Mouse (Mus musculus): ENCODE measurements around the gene Ap1m2.
"Not testable (repeated sequence)": the region's sequence is repeated elsewhere in the genome, so short reads cannot be mapped to it uniquely, and the experiment has no call there.

Gene Ap1m2

DNA sequence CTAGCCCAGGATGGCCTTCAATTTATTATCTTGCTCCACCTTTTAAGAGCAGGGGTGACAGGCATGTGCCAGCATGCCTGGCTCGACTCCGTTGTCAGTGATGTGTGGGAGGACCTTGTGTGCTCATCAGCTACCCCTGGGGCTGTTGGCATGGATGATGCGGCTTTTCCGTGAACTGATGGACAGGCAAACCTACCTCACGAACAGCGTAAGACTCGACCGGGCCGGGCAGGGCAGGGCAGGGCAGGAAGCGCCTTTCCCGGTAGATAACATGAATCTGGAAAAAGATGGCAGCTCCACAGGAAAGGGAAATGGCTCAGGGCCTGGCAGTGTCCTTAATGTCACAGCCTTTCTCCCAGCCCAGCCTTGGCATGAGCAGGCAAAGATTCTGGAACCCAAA is 12.1 kb upstream of the Ap1m2 start:
- DNase-seq, result peak; percentile 36

GRCm38 (mm10) chr9:21322917-21323297 is 10.8 kb upstream of the Ap1m2 start:
- DNase-seq, result not testable (repeated sequence)

GRCm38 (mm10) chr9:21322211-21322916 is 10.2 kb upstream of the Ap1m2 start:
- no peak for DNase-seq

GRCm38 (mm10) chr9:21321513-21321835 is 9.3 kb upstream of the Ap1m2 start:
- DNase-seq, result peak; percentile 44

- peak; percentile 85 for DNase-seq
These were observed 8.7 kb upstream of the Ap1m2 start, which contains the start of gene Slc44a2 for GRCm38 (mm10) chr9:21320619-21321512. Gene Slc44a2, plus strand, starts transcription at chr9:21320698.

DNA sequence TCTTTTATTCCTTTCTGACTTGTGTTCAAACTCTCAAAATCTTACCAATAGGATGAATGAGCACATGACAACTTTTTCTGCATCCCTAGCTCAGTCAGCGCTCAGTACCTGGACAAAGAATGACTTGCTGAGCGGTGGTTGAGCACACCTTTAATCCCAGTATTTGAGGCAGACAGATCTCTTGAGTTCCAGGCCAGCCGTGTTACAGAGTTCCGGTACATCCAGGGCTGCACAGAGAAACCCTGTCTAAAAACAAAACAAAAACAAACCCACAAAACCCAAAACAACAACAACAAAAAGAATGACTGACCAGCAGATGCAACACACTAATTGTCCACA is 8.1 kb upstream of the Ap1m2 start:
- no peak for DNase-seq

DNA sequence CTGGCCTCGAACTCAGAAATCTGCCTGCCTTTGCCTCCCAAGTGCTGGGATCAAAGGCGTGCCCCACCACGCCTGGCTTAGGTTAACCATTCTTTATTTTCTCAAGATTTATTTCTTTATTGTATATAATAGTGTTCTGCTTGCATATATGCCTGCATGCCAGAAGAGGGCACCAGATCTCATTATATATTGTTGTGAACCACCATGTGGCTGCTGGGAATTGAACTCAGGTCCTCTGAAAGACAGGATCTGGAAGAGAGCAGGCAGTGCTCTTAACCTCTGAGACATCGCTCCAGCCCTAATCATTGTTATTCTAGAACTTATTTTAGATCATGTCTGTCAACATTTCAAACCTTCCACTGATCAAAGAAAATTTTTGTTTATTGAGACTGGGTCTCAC is 7.4 kb upstream of the Ap1m2 start:
- DNase-seq, result no peak

DNA sequence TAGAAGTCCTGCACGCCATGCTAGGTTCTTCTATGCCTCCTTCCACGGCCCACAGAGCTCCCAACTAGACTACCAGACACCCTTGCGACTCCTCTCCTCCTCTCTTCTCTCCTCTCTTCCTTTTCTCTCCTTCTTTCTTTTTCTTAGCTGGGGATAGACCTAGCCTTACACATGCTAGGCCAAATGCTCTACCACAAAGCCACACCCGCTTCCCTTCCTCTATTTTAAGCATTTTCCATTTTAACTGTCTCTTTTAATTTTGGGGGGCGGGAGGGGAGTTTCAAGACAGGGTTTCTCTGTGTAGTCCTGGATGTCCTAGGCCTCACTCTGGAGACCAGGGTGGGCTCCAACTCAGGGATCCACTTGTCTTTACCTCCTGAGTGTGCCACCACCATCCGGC is 6.7 kb upstream of the Ap1m2 start:
- DNase-seq, result no peak

- no peak for DNase-seq
These were observed 4.6 kb upstream of the Ap1m2 start for GRCm38 (mm10) chr9:21316696-21317095.

DNA sequence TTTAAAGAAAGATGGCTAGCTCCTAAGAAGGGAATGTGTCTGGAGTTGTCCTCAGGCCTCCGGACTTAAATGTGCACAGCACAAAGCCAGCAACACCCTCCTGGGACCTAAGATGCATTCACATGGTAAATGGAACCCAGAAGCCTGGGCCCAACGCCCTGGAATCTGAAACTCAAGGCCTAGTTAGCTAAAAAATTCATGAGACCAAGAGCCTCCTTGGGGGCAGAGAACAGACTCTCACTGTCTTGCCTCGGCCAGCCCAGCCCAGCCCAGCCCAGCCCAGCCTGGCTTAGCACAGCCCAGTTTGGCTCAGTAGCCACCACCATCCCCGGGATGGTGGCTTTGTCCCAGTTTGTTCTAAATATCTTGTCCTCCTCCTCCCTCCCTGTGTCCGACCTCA is 3.3 kb upstream of the Ap1m2 start:
- no peak for DNase-seq

- DNase-seq, result no peak
These were observed 2.4 kb upstream of the Ap1m2 start for GRCm38 (mm10) chr9:21314367-21315140.

- peak; percentile 85 for DNase-seq
These were observed 1.3 kb upstream of the Ap1m2 start for GRCm38 (mm10) chr9:21313394-21313793.

- no peak for DNase-seq
These were observed 442 bp downstream of the Ap1m2 start for GRCm38 (mm10) chr9:21311695-21312094.

GRCm38 (mm10) chr9:21309150-21309741 is 2.9 kb downstream of the Ap1m2 start:
- DNase-seq, result no peak

- no peak for DNase-seq
These were observed 7.1 kb downstream of the Ap1m2 start for GRCm38 (mm10) chr9:21305065-21305464.

DNA sequence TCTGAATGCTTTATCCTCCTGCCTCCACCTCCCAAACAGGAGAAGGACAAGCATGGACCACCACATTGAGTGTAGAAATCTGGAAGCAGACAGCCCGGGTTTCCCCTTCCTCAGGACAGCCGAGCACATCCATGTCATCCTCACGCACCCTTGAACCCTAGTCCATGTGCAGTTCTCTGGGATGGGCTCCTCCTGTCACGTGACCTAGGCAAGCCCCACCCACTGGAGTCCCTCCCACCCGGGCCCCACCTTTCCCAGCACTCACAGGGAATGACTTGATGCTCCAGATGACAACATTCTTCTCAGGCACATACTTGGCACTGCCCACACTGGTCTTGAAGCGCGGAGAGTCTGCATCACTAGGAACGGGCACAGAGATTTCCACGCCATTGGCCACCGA is 13.1 kb downstream of the Ap1m2 start:
- no peak for DNase-seq

DNA sequence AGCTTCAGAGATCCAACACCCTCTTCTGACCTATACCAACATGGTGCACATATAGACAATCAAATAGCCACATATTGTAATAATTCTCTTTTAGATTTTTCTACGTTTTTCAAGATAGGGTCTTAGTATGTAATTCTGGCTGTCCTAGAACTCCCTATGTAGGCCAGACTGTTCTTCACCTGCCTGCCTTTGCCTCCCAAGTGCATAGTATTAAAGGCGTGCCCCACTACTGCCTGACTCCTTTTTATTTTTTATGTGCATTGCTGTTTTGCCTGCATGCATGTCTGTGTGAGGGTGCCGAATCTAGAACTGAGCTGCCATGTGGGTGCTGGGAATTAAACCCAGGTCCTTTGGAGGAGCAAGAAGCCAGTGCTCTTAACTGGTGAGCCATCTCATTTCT is 19.9 kb downstream of the Ap1m2 start:
- DNase-seq, result no peak

- DNase-seq, result not testable (repeated sequence)
These were observed 20.3 kb downstream of the Ap1m2 start for GRCm38 (mm10) chr9:21291868-21292267.

- peak; percentile 100 for DNase-seq
These were observed 20.9 kb downstream of the Ap1m2 start, which contains the start of gene Cdkn2d for GRCm38 (mm10) chr9:21291022-21291787. Gene Cdkn2d, minus strand, starts transcription at chr9:21291407.

GRCm38 (mm10) chr9:21290589-21290988 is 21.5 kb downstream of the Ap1m2 start:
- peak; percentile 83 for DNase-seq

DNA sequence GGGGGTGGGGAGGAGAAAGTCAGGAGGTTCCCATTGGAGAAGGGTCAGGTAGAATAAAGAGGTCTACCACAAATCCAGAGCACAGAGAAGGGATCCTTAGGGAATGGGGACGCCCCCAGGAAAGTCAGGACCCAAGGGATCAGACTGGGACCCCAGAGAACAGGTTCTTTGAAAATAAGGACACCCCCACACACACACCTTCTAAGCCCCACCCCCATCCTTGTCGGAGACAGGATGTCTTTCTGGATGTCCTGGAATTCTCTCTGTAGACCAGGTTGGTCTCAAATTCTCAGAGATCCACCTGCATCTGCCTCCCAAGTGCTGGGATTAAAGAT is 22.8 kb downstream of the Ap1m2 start:
- DNase-seq, result no peak
